26 mouse cellular contexts compared by ENCODE assay signal in genomic region chr16:91438599-91438998, GRCm38 (mm10). TPM values are rescaled to one million over a fixed set of nuclear protein-coding genes. Genes with fewer than 3 reads are reported as not detected.
A peak's percentile ranks its signal among the peaks of the same experiment; 100 is the strongest.
DNase-seq lines count a peak whose midpoint lies in the region; ATAC-seq lines count a peak whose summit lies in the region.
"Not testable (repeated sequence)": the region's sequence is repeated elsewhere in the genome, so short reads cannot be mapped to it uniquely, and the experiment has no call there.
"Had no signal": no experiment of that assay in that cellular context is flagged by ENCODE, and none has a peak within 500 bp of the region (broad histone marks: within the 10 kb centered on the region; RNA-seq: fewer than 3 reads in every experiment).

No protein-coding gene starts in this region.

- H3K9ac ChIP-seq in heart, embryonic 11.5 days (ENCODE audit: low read depth, low read length); liver, embryonic 15.5 days: not testable (repeated sequence)
- peak overlapping the region; percentile 41; the same call in 1 of the 2 replicates for H3K9ac ChIP-seq in liver, embryonic 12.5 days

- H3K4me1 ChIP-seq in brown adipose tissue, adult 24 weeks (ENCODE audit: control insufficient read depth, insufficient read depth, insufficient read length, low read length): peaks cover 35% of the 10 kb centered on the region
- H3K4me1 ChIP-seq in heart, embryonic 11.5 days (ENCODE audit: control insufficient read depth, insufficient read depth, low read length): not testable (repeated sequence)
- peaks cover 74% of the 10 kb centered on the region for H3K4me1 ChIP-seq in liver, embryonic 12.5 days
- peaks cover 79% of the 10 kb centered on the region for H3K4me1 ChIP-seq in liver, embryonic 15.5 days (replicated peaks)

- H3K9me3 ChIP-seq in heart, embryonic 11.5 days (replicated peaks; ENCODE audit: control insufficient read depth, low read length); liver, embryonic 12.5 days (replicated peaks); liver, embryonic 15.5 days (replicated peaks): not testable (repeated sequence)

- H3K27ac ChIP-seq in brown adipose tissue, adult 24 weeks (replicated peaks; ENCODE audit: low read depth, low read length): peak overlapping the region; percentile 61
- H3K27ac ChIP-seq in heart, embryonic 11.5 days (ENCODE audit: low read depth, low read length): peak overlapping the region; percentile 41; the same call in 1 of the 2 replicates
- H3K27ac ChIP-seq in liver, embryonic 12.5 days: peak overlapping the region; percentile 98
- peak overlapping the region; percentile 100 for H3K27ac ChIP-seq in liver, embryonic 15.5 days (replicated peaks)
- peak overlapping the region; percentile 71 for H3K27ac ChIP-seq in macrophage

- WGBS in heart, embryonic 11.5 days (ENCODE audit: insufficient replicate concordance): 75% methylated on average over 1 of the region's 1 CpGs
- WGBS in liver, embryonic 12.5 days (ENCODE audit: insufficient replicate concordance): 85% methylated on average over 1 of the region's 1 CpGs
- WGBS in liver, embryonic 15.5 days (ENCODE audit: insufficient replicate concordance): 76% methylated on average over 1 of the region's 1 CpGs
- 67% methylated on average over 1 of the region's 1 CpGs for WGBS in macrophage (ENCODE audit: missing documents)

- DNase-seq in CD4-positive, CD25-positive, alpha-beta regulatory T cell, adult 2 months (ENCODE audit: low read depth, low spot score): peak; percentile 19

- H3K4me3 ChIP-seq in brown adipose tissue, adult 24 weeks (ENCODE audit: insufficient read depth, low read depth, low read length); heart, embryonic 11.5 days (ENCODE audit: low read depth, low read length); liver, embryonic 12.5 days; liver, embryonic 15.5 days (replicated peaks); macrophage (ENCODE audit: inconsistent target): not testable (repeated sequence)

- ATAC-seq in heart, embryonic 11.5 days (replicated peaks; ENCODE audit: insufficient number of reproducible peaks, low FRiP score, low TSS enrichment); liver, embryonic 12.5 days; liver, embryonic 15.5 days (ENCODE audit: insufficient read depth): not testable (repeated sequence)

- H3K27me3 ChIP-seq in heart, embryonic 11.5 days (ENCODE audit: control insufficient read depth, insufficient read depth, low read length); liver, embryonic 12.5 days (replicated peaks); liver, embryonic 15.5 days: not testable (repeated sequence)

- not testable (repeated sequence) for H3K36me3 ChIP-seq in heart, embryonic 11.5 days (ENCODE audit: control insufficient read depth, insufficient read depth, low read length); liver, embryonic 12.5 days; liver, embryonic 15.5 days (replicated peaks); macrophage (ENCODE audit: inconsistent target)

- H3K79me2 ChIP-seq in macrophage (ENCODE audit: inconsistent target): not testable (repeated sequence)

- not testable (repeated sequence) for H3K4me2 ChIP-seq in heart, embryonic 11.5 days; liver, embryonic 12.5 days; liver, embryonic 15.5 days

RNA-seq across cellular contexts. Expression of gene Il10rb, which starts 32.6 kb away (rescaled TPM):
- 29.5 and 44.8 TPM in 2 replicates for polyA plus RNA-seq in brown adipose tissue, adult 24 weeks (2012; ENCODE audit: insufficient read depth, insufficient read length, missing spikeins)
- polyA plus RNA-seq in heart, embryonic 11.5 days (2014; fragmentation: Nextera tagmentation; extraction: Ambion mirVana): 38.6 and 46.9 TPM in 2 replicates
- polyA plus RNA-seq in liver, embryonic 12.5 days (2016; fragmentation: Nextera tagmentation; extraction: Ambion mirVana): 26.0 and 27.0 TPM in 2 replicates
- polyA plus RNA-seq in liver, embryonic 15.5 days (2015; fragmentation: Nextera tagmentation; extraction: Ambion mirVana): 29.9 and 34.7 TPM in 2 replicates
- 100 to 1,000 TPM; 195 to 513 (median 266) TPM for total RNA-seq in macrophage (2018; cell fraction: chromatin; rRNA removed)
- 100 to 1,000 TPM; 302 to 435 (median 372) TPM for total RNA-seq in macrophage (2018; cell fraction: cytosol; rRNA removed)
- 100 to 1,000 TPM; 321 to 683 (median 404) TPM for total RNA-seq in macrophage (2018; cell fraction: nucleus; rRNA removed)
- polyA plus RNA-seq in macrophage (2018): 357 to 533 TPM (median 380 TPM) in 3 replicates

RNA-seq across cellular contexts. Expression of gene Ifnar1, which starts 46.4 kb away (rescaled TPM):
- polyA plus RNA-seq in brown adipose tissue, adult 24 weeks (2012; ENCODE audit: insufficient read depth, insufficient read length, missing spikeins): 18.2 and 19.6 TPM in 2 replicates
- 37.1 and 38.6 TPM in 2 replicates for polyA plus RNA-seq in heart, embryonic 11.5 days (2014; fragmentation: Nextera tagmentation; extraction: Ambion mirVana)
- 24.5 and 27.8 TPM in 2 replicates for polyA plus RNA-seq in liver, embryonic 12.5 days (2016; fragmentation: Nextera tagmentation; extraction: Ambion mirVana)
- polyA plus RNA-seq in liver, embryonic 15.5 days (2015; fragmentation: Nextera tagmentation; extraction: Ambion mirVana): 19.4 and 21.6 TPM in 2 replicates
- total RNA-seq in macrophage (2018; cell fraction: chromatin; rRNA removed): 100 to 1,000 TPM; 157 to 461 (median 270) TPM
- total RNA-seq in macrophage (2018; cell fraction: cytosol; rRNA removed): 100 to 1,000 TPM in 4 of 26 experiments, 10 to 100 TPM in 22; 61.9 to 145 (median 84.6) TPM
- total RNA-seq in macrophage (2018; cell fraction: nucleus; rRNA removed): 100 to 1,000 TPM; 208 to 496 (median 273) TPM
- 64.7 to 104 TPM (median 89.0 TPM) in 3 replicates for polyA plus RNA-seq in macrophage (2018)

RNA-seq across cellular contexts. Expression of gene Gm21970, which starts 47.1 kb away (rescaled TPM):
- 13.8 TPM in 1 of 2 replicates, not detected in the other for polyA plus RNA-seq in brown adipose tissue, adult 24 weeks (2012; ENCODE audit: insufficient read depth, insufficient read length, missing spikeins)
- polyA plus RNA-seq in heart, embryonic 11.5 days (2014; fragmentation: Nextera tagmentation; extraction: Ambion mirVana): not detected in 2 replicates
- not detected in 2 replicates for polyA plus RNA-seq in liver, embryonic 12.5 days (2016; fragmentation: Nextera tagmentation; extraction: Ambion mirVana)
- 0.31 TPM in 1 of 2 replicates, not detected in the other for polyA plus RNA-seq in liver, embryonic 15.5 days (2015; fragmentation: Nextera tagmentation; extraction: Ambion mirVana)
- total RNA-seq in macrophage (2018; cell fraction: chromatin; rRNA removed): not detected
- under 1 TPM in 8 of 26 experiments, not detected in 18; 0.23 to 0.80 (median 0.37) TPM for total RNA-seq in macrophage (2018; cell fraction: cytosol; rRNA removed)
- total RNA-seq in macrophage (2018; cell fraction: nucleus; rRNA removed): 1 to 10 TPM in 1 of 26 experiments, not detected in 25; 1.6 TPM
- polyA plus RNA-seq in macrophage (2018): not detected in 3 replicates
- total RNA-seq: CH12.LX; gastrocnemius, adult 18-20 months; gastrocnemius, postnatal 10 days; gastrocnemius, postnatal 36 days; granulocyte monocyte progenitor cell, adult 5-6 weeks; heart, adult 8-10 months; heart, postnatal 14 days; heart, postnatal 4 days; hindbrain, postnatal 0 days had no signal
- polyA plus RNA-seq: adrenal gland, adult 2 months; embryonic facial prominence, embryonic 11.5 days; embryonic facial prominence, embryonic 14.5 days; forebrain, embryonic 10.5 days; forebrain, embryonic 13.5 days; forebrain, embryonic 16.5 days; G1E; heart, embryonic 13.5 days; heart, embryonic 16.5 days; hindbrain, embryonic 11.5 days; hindbrain, embryonic 14.5 days; hindbrain, postnatal 0 days had no signal

Comparison
In these comparisons a context has a peak if more than half of its experiments do, and no peak if none do; other contexts are left out.
1. H3K27ac ChIP-seq: peak in every context shown above with its lines; median percentile 100 in liver, embryonic 15.5 days; 98 in liver, embryonic 12.5 days; 71 in macrophage; 61 in brown adipose tissue, adult 24 weeks; 41 in heart, embryonic 11.5 days.